Mouse (Mus musculus) layer of hippocampus, adult 9-10 months (tissue): ENCODE measurements around the gene Med27.

Experiments
- DNase-seq: peaks from one replicate; pipeline ENCODE4 v3.0.0; 2022; ENCODE audit warnings: low spot score

The Med27 gene

DNA sequence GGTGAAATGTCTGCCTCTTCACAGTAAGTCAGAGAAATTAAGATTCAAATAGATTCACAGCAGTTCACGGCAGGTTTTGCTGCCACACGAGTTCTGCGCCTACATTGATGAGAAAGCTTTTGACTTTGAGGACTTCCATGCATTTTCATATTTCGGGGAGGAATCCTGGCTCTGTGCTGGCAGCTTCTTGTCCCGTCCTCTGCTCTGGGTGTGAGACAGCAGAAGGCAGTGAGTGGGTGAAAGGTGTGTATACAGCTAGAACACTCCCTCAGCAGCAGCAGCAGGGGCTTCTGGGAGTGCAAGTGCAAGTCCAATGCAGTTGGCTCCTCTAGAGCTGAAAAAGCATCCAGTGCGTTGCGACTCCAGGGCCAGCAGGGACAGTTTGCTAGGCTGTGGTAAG lies 53.6 kb downstream of the Med27 start:
- DNase-seq, result no peak

DNA sequence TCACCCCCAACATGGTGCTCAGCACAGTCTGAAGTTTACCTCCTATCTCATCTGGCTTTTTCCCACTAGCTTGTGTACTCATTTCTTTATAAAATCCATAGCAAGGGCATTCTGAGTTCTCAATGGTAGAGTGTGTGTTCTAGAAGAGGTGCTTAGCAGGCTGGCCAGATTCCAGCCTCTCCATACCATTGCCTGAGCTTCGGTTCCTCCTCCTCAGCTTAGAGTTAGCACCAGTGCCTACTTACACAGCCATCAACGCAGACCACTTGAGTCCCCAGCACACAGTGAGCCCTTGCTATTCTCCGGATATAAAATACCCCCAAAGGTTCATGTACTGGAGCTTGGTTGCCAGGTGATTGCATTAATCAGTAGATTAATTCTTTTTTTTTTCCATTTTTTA lies 54.2 kb downstream of the Med27 start:
- DNase-seq, result no peak

DNA sequence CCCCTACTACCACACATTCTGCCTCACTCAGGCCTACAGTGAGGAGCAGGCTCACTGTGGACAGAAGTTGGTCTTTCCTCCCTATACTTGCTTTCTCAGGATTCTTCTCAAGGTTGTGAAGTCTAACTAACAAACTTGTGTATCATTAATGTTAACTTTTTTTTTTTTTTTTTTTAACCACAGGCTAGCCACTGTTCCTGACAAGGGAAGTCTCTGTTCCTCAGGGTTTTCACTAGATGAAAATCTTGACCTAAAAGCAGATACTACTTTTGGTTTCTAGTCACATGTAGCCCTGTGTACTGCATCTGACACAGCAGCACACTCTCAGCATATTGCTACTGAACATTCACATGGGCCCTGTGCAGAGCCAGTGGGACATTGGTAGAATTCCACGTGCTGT lies 55.2 kb downstream of the Med27 start:
- no peak for DNase-seq

DNA sequence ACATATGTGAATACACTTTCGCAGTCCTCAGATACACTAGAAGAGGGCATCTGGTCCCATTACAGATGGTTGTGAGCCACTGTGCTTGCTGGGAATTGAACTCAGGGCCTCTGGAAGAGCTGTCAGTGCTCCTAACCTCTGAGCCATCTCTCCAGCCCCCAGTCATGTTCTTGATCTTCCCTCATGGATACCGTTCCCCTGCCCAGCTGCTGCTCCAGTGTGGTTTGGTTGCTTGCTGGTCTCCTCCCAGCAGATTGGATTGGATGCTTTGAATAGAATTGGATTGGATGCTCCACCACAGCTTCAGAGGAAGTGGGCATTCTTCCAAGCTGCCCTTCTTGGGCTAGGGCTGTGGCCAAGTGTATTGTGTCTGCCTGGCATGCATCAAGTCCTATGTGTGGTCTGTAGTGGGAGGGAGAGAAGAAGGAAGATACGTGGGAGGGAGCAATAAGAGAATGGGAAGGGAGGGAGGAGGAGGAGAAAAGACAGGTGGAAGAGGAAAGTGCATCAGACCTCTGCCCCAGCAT lies 56.0 kb downstream of the Med27 start:
- DNase-seq, result no peak

DNA sequence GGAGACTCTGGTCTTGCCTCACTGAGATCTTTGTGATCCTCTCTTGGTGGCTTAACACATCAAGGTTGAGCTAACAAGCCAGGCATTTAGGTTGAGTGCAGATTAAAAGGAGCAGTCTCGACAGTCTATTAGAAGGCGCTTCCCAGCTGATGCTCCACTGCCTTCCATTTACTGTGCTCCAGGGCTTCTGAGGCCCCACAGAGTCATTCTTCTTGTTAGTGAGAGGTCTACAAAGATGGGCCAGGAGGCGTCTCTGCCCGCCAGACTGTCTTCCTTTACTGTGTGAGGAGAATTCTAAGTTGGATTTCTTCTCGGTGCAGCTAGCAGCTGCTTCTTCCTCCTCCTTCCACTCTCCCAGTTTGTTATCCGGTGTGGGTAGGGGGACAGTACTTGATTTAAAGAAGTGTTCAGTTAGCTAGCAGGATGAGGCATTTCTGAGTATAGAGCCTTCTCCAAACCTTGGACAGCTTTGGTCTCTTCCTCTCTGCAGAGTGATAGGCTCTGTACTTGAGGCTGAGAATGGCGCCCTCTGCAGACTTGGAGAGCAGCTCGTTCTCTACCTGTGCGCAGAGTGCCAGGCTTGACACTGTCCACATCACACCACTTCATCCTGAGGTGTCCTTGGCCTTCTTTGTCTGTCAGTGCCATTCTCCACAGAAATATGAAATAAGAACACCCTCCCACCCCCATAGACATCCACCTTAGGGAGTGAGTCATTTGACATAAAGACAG lies 57.3 kb downstream of the Med27 start:
- DNase-seq, result no peak

DNA sequence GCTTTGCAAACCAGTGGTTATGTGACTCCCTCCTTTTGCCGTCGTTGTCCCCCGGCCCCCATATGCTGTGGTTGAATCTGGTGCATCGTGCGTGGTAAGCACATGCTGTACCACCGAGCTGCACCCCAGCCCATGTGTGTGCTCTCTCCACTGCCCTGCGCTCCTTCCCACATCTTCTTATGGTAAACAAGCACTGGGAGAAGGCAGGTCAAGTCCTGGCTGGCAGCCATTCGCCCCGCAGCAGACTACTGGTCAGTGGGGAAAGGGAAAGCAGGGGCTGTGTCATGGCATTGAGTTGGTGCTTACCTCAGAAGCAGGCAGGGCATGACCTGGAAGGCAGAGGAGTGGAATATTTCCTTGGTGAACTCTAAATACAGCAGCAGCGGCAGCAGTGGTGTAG lies 58.3 kb downstream of the Med27 start:
- no peak for DNase-seq

DNA sequence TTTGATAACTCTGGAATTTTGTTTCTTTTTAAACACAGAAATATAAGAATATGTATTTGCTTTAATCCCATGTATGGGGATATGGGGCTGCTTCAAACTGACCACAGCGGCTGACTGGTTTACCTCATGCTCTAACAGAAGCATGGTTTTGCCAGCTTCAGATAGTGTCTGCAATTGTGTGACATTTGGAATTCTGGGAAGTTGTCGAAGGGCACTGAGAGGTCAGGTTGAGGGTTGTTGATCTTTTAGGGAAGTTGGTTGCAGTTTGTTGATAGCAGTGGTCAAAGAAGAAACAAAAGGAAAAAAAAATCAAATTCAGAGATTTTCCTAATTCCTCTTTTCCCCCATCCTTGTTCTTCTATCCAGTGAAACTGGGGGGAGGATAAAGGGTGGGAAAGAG lies 59.2 kb downstream of the Med27 start:
- no peak for DNase-seq

DNA sequence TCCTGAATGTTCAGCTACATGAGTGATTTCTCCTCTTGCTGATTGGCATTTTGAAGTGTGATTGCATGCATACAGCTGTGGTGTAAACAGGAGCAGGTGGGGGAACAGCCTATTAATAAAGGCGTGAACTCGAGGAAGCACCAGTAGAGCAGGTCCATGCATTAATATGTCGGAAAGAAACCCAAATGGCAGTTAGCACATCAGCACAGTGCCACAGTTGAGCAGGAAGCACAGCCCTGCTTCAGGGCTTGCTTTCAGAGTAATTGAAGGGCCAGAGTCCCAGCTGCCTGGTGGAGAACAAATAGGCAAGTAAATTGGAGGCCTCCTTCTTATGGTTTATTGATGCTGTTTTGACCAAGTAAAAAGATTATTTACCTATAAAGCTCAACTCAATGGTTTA lies 60.7 kb downstream of the Med27 start:
- DNase-seq, result no peak

DNA sequence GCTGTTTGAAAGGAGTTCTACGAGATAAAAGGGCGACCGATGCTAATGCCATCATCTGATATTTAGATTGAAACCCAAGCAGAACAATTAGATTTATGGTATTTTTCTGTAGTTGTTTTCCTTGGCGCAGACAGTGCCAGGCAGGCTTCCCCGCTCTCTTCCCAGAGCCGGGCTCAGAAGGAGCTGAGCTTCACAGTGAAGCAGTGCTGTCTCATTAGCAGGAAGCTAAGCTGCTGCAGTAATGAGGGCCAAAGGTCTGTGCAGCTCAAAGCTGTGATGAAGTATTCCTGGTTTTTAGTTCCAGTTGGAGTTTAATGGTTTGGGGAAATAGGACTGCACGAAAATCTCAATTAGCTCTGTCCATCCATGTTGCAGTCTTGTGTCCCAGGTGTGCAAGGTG lies 61.1 kb downstream of the Med27 start:
- no peak for DNase-seq

DNA sequence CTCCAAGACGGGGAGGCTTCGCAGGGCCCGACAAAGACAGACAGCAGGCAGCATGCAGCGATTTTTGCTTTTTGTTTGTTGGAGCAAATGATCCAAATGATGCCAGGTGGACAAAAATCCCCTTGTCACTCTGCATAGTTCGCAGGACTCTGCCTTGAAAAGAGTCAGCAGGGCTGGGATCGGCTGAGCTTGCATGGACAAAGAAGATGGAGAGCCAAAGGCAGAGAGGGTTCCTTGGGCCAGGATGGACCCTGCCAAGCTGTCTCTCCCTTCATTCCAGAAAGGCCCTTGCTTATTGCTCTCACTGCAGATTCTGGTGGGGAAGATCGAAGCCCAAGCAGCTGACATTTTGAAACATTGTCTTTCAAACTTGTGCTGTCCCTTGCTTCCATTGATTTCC lies 64.3 kb downstream of the Med27 start:
- no peak for DNase-seq

DNA sequence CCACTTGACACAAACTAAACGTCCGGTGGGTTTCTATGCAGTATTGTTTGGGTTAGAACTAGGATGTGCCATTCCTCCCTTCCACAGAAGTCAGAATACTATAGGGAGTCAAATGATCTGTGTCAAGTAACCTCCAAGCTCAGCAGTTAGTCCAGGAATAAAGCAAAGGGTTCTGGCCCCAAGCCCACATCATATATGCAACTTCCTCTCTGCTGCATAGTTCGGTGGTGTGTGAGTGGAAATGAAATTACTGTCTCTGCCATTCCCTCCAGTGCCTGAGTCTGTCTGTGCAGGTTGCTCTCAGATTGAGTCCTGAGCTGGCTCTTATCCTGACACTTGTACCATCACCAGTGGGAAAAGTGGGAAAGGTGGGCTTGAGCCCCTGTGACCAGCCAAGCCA lies 65.8 kb downstream of the Med27 start:
- no peak for DNase-seq

DNA sequence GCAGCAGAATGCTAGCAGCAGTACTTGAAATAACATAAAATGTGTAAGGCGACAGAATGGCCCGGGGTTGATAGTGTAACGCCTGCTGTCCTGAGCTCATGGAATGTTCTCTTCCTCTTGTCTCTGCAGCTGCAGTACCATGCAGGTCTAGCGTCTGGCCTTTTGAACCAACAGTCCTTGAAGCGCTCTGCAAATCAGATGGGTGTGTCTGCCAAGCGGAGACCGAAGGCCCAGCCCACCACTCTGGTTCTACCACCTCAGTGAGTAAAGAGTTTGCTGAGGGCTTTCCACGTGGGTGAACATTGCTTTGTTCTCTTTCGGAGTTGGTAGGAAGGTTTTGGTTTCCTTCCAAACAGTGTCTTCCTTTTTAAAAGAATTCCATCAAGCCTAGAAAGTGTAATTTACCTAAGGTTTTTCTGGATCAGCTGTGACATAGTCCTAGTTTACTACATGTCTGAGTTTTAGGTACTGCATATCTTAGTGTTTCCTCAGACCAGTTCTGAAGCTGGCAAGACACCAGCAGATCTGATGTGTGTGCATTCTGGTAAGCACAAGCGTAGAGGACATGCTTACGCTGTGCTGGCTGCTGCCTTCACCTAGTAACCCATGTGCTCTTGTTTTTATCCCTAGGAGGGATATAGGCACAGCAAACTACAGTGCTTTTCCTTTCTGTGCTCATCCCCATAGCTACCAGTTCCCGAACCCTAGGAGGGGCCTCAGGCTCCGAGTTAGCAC lies 66.8 kb downstream of the Med27 start:
- no peak for DNase-seq

DNA sequence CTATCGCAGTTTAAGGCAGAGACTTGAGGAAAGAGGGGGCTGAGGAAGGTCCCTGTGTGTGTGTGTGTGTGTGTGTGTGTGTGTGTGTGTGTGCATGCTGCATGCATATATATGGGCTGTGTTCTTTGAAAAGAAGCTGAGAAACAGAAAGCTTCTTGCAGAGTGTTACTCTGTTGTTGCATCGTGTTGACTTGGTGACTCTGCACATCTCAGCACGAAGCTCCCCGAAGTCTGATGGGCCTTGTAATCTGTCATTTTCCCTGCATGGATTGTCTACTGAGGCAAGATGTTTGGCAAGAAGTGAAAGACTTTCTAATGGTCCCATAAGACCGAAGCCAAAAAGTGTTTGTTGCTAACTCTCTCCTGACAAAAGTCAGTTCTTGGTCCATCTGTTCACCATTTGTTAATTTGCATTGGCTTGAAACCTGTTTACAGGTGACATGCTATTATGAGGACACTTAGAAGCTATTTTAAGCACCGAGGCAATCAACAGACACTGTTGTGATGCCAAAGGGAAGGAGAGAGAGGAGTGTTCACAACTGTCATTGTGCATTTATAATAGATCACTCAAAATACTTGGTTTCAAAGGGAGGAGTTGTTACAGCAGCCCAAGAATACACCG lies 68.3 kb downstream of the Med27 start:
- DNase-seq, result no peak

DNA sequence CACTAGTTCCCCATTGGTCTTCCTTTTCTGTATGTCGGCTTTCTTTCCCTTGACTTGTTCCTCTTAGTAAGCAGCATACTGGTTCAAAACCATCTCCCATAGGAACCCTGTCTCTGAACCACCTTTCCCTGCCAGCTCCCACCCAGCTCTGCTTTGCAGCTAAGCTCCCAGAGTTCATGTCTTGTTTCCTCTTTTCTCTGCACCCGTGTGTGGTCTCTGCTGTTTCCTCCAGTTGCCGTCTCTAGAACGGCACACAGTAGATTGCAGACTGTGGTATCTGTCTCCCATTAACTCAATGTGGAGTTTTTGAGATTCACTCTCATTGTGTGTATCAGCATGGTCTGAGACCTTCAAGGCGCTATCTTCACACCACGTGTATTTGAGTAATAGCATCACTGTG lies 71.9 kb downstream of the Med27 start:
- DNase-seq, result no peak

DNA sequence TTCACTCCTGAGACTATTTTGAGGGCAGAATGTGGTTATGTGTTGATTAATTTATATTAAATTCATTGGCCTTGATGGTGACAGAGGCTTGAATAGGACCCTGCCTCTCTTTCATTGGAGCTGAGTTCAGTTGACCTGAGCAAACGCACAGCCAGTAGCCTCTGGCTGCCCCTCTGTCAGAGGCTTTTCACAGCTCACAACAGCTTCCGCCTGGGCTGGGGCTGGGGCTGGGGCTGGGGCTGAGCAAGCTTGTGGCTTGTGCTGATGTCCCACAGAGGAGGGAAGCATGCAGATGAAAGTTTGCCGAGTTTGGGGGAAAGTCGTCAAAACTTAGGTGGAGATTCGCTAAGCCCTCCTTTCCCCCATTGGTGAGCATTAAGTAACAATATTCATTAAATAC lies 72.8 kb downstream of the Med27 start:
- DNase-seq, result no peak

DNA sequence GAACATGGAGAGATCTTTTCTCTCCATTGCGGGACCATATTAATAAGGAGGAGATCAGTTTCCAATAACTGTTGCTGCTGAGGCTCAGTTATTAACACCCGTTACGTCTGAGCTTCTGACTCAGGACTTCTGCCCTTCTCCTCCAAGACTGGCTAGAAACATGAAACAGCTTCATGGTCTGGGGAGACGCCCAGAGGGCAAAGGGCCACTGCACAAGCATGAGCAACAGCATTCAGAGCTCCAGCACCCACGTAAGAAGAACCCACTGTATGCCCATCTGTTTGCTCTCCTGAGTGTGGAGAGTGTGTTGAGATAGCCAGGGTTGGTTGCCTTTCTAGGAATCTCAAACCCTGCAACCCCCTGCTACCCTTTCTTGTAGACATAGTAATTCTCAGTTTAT lies 73.3 kb downstream of the Med27 start:
- no peak for DNase-seq

DNA sequence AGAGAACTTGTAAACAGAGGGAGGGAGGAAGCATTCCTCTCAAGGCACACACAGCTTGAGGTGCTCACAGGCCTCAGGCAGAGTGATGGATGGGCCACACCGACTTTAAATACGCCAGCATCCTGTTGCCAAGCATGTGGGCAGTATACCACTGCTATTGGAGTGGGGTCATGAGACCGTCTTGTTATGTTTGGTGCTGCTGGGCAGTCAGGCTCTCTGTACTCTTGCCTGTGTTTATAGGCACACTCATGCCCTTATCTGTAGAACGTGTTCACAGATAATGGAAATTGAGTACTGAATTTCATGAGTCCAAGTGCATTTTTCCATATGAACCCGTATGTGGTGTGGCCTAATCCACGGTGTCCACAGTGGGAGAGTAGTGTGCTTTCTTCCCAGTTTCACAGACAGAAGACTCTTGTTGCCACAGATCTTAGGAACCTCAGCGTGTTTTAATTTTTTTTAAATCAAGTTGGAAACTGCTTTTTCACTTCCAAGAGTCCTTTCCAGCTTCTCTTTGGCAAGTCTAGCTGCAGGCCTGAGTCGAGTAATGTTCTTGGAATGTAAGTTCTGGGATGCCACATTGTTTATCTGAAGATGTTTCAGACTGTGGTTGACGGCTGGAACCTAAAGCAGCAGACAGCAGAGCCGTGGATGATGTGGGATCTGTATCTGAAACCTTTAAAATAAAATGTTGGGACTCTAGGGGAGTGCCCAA lies 75.7 kb downstream of the Med27 start:
- DNase-seq, result no peak

DNA sequence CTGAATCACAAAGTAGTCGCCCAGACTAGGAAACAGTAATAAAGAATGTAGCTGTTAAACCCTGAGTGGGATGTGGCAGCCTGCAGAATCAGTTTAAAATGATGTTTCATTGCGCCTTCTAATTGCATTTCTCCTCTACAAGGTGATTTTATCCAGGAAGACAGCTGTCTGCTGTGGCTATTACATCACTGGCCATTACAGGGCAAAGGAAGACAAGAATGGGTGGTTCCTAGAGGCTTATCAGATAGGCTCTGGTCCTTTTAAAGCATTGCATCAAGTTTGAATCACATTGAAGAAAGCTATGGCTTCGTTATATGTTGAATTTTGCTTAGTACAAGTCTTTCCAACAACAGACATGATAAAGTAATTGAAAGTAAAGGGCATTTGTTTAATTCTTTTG lies 76.4 kb downstream of the Med27 start:
- no peak for DNase-seq

DNA sequence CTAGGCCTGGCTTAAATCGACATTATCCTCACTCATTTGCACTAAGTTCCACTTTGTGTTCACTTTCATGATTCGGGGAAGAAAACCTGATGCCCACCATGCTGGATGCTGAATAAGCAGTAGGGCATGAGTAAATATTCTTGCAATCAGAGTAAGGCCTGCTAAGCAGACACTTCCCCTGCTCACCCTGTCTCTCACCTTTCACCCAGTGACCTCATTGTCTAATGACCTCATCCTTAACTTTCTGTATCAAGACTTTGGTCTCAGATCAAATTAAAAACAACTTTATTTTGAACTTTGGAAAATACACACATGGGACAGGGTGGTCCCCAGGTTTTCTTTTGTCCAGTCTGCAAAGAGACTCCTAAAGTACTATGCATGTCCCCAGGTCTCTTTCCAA lies 78.8 kb downstream of the Med27 start:
- DNase-seq, result no peak

DNA sequence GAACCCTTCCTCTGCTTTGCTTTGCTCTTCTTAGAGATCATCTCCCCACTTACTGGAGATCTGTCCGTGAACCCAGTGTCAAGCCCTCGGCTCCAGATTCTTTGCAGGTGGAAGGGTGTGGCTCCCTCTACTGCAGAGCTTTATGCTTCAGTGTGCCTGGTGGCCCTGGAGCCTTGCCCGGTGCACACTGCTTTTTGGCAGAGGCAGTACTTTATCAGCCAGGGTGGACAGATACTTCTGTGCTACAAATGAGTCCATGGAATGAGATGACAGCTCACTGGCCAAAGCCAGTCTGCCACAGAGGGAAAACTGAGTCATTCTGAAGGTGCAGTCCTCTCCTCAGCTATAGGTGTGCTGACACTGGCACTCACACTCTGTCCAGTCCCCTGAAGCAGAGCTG lies 80.1 kb downstream of the Med27 start:
- DNase-seq, result no peak

DNA sequence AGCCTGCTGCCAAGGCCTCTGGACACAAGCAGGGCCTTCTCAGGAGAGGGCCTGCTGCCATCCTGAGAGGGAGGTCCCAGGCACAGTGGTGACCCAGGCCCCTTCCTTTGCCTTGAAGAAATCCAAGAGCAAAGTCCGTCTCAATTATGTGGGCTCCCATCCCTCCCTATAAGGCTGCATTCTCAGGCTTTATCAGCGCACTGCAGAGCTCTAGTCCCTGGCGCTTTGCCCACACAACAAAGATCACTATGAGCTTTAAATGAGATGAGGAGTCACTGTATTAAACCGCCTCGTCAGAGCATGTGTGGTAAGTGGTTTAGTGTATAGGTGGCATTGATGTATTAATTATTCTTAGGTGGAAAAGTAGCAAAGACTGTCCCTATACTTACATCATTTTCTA lies 85.9 kb downstream of the Med27 start:
- DNase-seq, result no peak

DNA sequence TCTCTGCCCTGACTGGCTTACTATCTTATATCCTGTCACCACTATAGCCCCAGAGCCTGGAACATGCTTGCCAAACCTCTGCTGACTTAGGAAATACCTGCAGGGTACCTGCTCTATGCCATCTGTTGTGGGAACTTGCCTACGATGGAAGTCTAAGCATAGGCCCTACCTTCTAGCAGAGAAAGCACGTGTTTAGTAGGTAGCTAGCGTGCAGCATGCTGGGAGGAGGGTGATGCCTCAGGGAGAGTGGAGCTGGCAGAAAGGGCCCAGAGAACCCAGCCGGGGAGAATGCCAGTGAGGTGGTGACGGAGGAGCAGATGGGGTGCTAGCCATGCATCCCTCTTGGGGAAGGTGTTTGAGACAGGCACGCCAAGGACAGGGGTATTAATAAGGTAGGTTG lies 89.8 kb downstream of the Med27 start:
- DNase-seq, result no peak

DNA sequence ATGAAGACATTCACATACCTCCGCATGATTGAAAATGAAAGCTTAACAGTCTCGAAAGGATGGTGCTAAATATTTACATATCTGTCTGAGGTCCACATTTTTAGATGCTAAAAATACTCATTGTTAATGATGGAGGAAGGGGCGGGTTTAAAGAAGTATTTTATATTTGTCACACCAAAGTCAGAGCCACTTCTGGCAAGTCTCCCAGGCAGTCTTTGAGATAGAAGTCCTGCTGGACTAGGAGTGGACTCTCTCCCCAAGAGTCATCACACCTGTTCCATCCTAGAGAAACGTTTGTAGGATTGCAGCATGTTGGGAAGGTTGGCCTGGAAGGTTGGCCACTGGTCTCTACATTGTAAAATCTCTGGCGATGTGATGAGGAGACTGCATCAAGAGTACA lies 90.5 kb downstream of the Med27 start:
- no peak for DNase-seq
